Mouse (Mus musculus): ENCODE data around the gene Cbs. TPM values are rescaled to one million over a fixed set of nuclear protein-coding genes. Genes with fewer than 3 reads are reported as not detected.

The Cbs gene
- polyA plus RNA-seq, 1 experiment from 2014 or later: 2.4 TPM

- Histone ChIP-seq H3K4me2 (ENCODE audit: low read depth) (no peak overlapping the region), H3K4me3 (ENCODE audit: low read depth, low read length) (no peak overlapping the region), H3K27me3 (ENCODE audit: control insufficient read depth, insufficient read depth, low read length) (no peaks in the 10 kb centered on the region), H3K9ac (ENCODE audit: low read length) (no peak overlapping the region), H3K27ac (ENCODE audit: low read depth, low read length) (no peak overlapping the region), H3K36me3 (ENCODE audit: control insufficient read depth, insufficient read depth, low read length) (peaks cover 9% of the 10 kb centered on the region), H3K9me3 (ENCODE audit: control insufficient read depth, low read length) (no peaks in the 10 kb centered on the region), H3K4me1 (ENCODE audit: control insufficient read depth, insufficient read depth, low read length) (no peaks in the 10 kb centered on the region)
- WGBS: 90% methylated on average over 4 of the region's 4 CpGs
- ATAC-seq (ENCODE audit: insufficient read depth, low FRiP score, low TSS enrichment) (no peak), DNase-seq (ENCODE audit: low spot score) (no peak)
Measured at GRCm38 (mm10) chr17:31588726-31589125, 48.3 kb downstream of the Cbs start.

- ATAC-seq (ENCODE audit: insufficient read depth, low FRiP score, low TSS enrichment): no peak
- WGBS: 89% methylated on average over 7 of the region's 7 CpGs
- H3K36me3 ChIP-seq (ENCODE audit: control insufficient read depth, insufficient read depth, low read length): peaks cover 9% of the 10 kb centered on the region
Measured at GRCm38 (mm10) chr17:31588115-31588514, 48.9 kb downstream of the Cbs start.

GRCm38 (mm10) chr17:31583781-31584180, 53.3 kb downstream of the Cbs start:
- Histone ChIP-seq H3K4me1 (ENCODE audit: control insufficient read depth, insufficient read depth, low read length) (peaks cover 8% of the 10 kb centered on the region), H3K9me3 (ENCODE audit: control insufficient read depth, low read length) (no peaks in the 10 kb centered on the region), H3K4me3 (ENCODE audit: low read depth, low read length) (no peak overlapping the region), H3K27ac (ENCODE audit: low read depth, low read length) (no peak overlapping the region), H3K9ac (ENCODE audit: low read length) (no peak overlapping the region), H3K36me3 (ENCODE audit: control insufficient read depth, insufficient read depth, low read length) (peaks cover 5% of the 10 kb centered on the region), H3K27me3 (ENCODE audit: control insufficient read depth, insufficient read depth, low read length) (no peaks in the 10 kb centered on the region), H3K4me2 (ENCODE audit: low read depth) (no peak overlapping the region)
- WGBS: 90% methylated on average over 6 of the region's 6 CpGs
- DNase-seq (ENCODE audit: low spot score): no peak
- no peak for ATAC-seq (ENCODE audit: insufficient read depth, low FRiP score, low TSS enrichment)

More at GRCm38 (mm10) chr17:31588115-31588514, 48.9 kb downstream of the Cbs start:
- Histone ChIP-seq H3K9ac (ENCODE audit: low read length) (no peak overlapping the region), H3K4me2 (ENCODE audit: low read depth) (no peak overlapping the region), H3K27me3 (ENCODE audit: control insufficient read depth, insufficient read depth, low read length) (no peaks in the 10 kb centered on the region), H3K9me3 (ENCODE audit: control insufficient read depth, low read length) (no peaks in the 10 kb centered on the region), H3K27ac (ENCODE audit: low read depth, low read length) (no peak overlapping the region), H3K4me1 (ENCODE audit: control insufficient read depth, insufficient read depth, low read length) (no peaks in the 10 kb centered on the region), H3K4me3 (ENCODE audit: low read depth, low read length) (no peak overlapping the region)
- DNase-seq (ENCODE audit: low spot score): no peak

GRCm38 (mm10) chr17:31583185-31583584, 53.9 kb downstream of the Cbs start:
- ATAC-seq (ENCODE audit: insufficient read depth, low FRiP score, low TSS enrichment) (no peak), DNase-seq (ENCODE audit: low spot score) (no peak)
- no peak overlapping the region for H3K4me3 ChIP-seq (ENCODE audit: low read depth, low read length)
- peaks cover 8% of the 10 kb centered on the region for H3K4me1 ChIP-seq (ENCODE audit: control insufficient read depth, insufficient read depth, low read length)
- no peaks in the 10 kb centered on the region for H3K27me3 ChIP-seq (ENCODE audit: control insufficient read depth, insufficient read depth, low read length)
- H3K9me3 ChIP-seq (ENCODE audit: control insufficient read depth, low read length): no peaks in the 10 kb centered on the region
- H3K4me2 ChIP-seq (ENCODE audit: low read depth): no peak overlapping the region
- no peak overlapping the region for H3K9ac ChIP-seq (ENCODE audit: low read length)
- H3K36me3 ChIP-seq (ENCODE audit: control insufficient read depth, insufficient read depth, low read length): peaks cover 5% of the 10 kb centered on the region; the same call in 1 of the 2 replicates
- H3K27ac ChIP-seq (ENCODE audit: low read depth, low read length): 0 out of 2 replicates have a peak overlapping the region, but pooled peaks have one; percentile 8
- WGBS: 28% methylated on average over 3 of the region's 3 CpGs

- DNase-seq (ENCODE audit: low spot score): no peak
- H3K9ac ChIP-seq (ENCODE audit: low read length): no peak overlapping the region
- H3K27me3 ChIP-seq (ENCODE audit: control insufficient read depth, insufficient read depth, low read length): no peaks in the 10 kb centered on the region
- WGBS: 77% methylated on average over 3 of the region's 3 CpGs
- H3K4me3 ChIP-seq (ENCODE audit: low read depth, low read length): no peak overlapping the region
- H3K27ac ChIP-seq (ENCODE audit: low read depth, low read length): no peak overlapping the region
- H3K9me3 ChIP-seq (ENCODE audit: control insufficient read depth, low read length): no peaks in the 10 kb centered on the region
- H3K4me1 ChIP-seq (ENCODE audit: control insufficient read depth, insufficient read depth, low read length): peaks cover 8% of the 10 kb centered on the region
- no peak overlapping the region for H3K4me2 ChIP-seq (ENCODE audit: low read depth)
- H3K36me3 ChIP-seq (ENCODE audit: control insufficient read depth, insufficient read depth, low read length): 0 out of 2 replicates have a peak, but pooled peaks cover 5% of the 10 kb centered on the region
- no peak for ATAC-seq (ENCODE audit: insufficient read depth, low FRiP score, low TSS enrichment)
Measured at GRCm38 (mm10) chr17:31580344-31580743, 56.7 kb downstream of the Cbs start.

- Histone ChIP-seq H3K9ac (ENCODE audit: low read length) (no peak overlapping the region), H3K36me3 (ENCODE audit: control insufficient read depth, insufficient read depth, low read length) (no peaks in the 10 kb centered on the region), H3K27ac (ENCODE audit: low read depth, low read length) (no peak overlapping the region), H3K4me2 (ENCODE audit: low read depth) (no peak overlapping the region), H3K4me3 (ENCODE audit: low read depth, low read length) (no peak overlapping the region), H3K4me1 (ENCODE audit: control insufficient read depth, insufficient read depth, low read length) (peaks cover 2% of the 10 kb centered on the region; the same call in 1 of the 2 replicates), H3K27me3 (ENCODE audit: control insufficient read depth, insufficient read depth, low read length) (no peaks in the 10 kb centered on the region), H3K9me3 (ENCODE audit: control insufficient read depth, low read length) (no peaks in the 10 kb centered on the region)
- 87% methylated on average over 10 of the region's 10 CpGs for WGBS
- ATAC-seq (ENCODE audit: insufficient read depth, low FRiP score, low TSS enrichment): no peak
- no peak for DNase-seq (ENCODE audit: low spot score)
Measured at GRCm38 (mm10) chr17:31576394-31577175, 60.5 kb downstream of the Cbs start.

GRCm38 (mm10) chr17:31574662-31575061, 62.4 kb downstream of the Cbs start:
- WGBS: 82% methylated on average over 7 of the region's 7 CpGs
- no peak overlapping the region for H3K4me3 ChIP-seq (ENCODE audit: low read depth, low read length)
- H3K9ac ChIP-seq (ENCODE audit: low read length): no peak overlapping the region
- no peak for ATAC-seq (ENCODE audit: insufficient read depth, low FRiP score, low TSS enrichment)
- H3K27me3 ChIP-seq (ENCODE audit: control insufficient read depth, insufficient read depth, low read length): no peaks in the 10 kb centered on the region
- H3K9me3 ChIP-seq (ENCODE audit: control insufficient read depth, low read length): no peaks in the 10 kb centered on the region
- no peak overlapping the region for H3K4me2 ChIP-seq (ENCODE audit: low read depth)
- DNase-seq (ENCODE audit: low spot score): no peak
- no peaks in the 10 kb centered on the region for H3K4me1 ChIP-seq (ENCODE audit: control insufficient read depth, insufficient read depth, low read length)
- H3K36me3 ChIP-seq (ENCODE audit: control insufficient read depth, insufficient read depth, low read length): no peaks in the 10 kb centered on the region
- H3K27ac ChIP-seq (ENCODE audit: low read depth, low read length): no peak overlapping the region

GRCm38 (mm10) chr17:31571689-31572088, 65.3 kb downstream of the Cbs start:
- H3K9me3 ChIP-seq (ENCODE audit: control insufficient read depth, low read length): no peaks in the 10 kb centered on the region
- no peak overlapping the region for H3K27ac ChIP-seq (ENCODE audit: low read depth, low read length)
- H3K9ac ChIP-seq (ENCODE audit: low read length): no peak overlapping the region
- no peak overlapping the region for H3K4me3 ChIP-seq (ENCODE audit: low read depth, low read length)
- H3K4me2 ChIP-seq (ENCODE audit: low read depth): no peak overlapping the region
- H3K4me1 ChIP-seq (ENCODE audit: control insufficient read depth, insufficient read depth, low read length): peaks cover 9% of the 10 kb centered on the region
- H3K36me3 ChIP-seq (ENCODE audit: control insufficient read depth, insufficient read depth, low read length): no peaks in the 10 kb centered on the region
- 95% methylated on average over 5 of the region's 5 CpGs for WGBS
- ATAC-seq (ENCODE audit: insufficient read depth, low FRiP score, low TSS enrichment): no peak
- no peak for DNase-seq (ENCODE audit: low spot score)
- no peaks in the 10 kb centered on the region for H3K27me3 ChIP-seq (ENCODE audit: control insufficient read depth, insufficient read depth, low read length)

GRCm38 (mm10) chr17:31570321-31570925, 66.6 kb downstream of the Cbs start:
- H3K36me3 ChIP-seq (ENCODE audit: control insufficient read depth, insufficient read depth, low read length): no peaks in the 10 kb centered on the region
- H3K4me2 ChIP-seq (ENCODE audit: low read depth): no peak overlapping the region
- H3K9me3 ChIP-seq (ENCODE audit: control insufficient read depth, low read length): no peaks in the 10 kb centered on the region
- WGBS: 94% methylated on average over 9 of the region's 9 CpGs
- no peak overlapping the region for H3K4me3 ChIP-seq (ENCODE audit: low read depth, low read length)
- no peaks in the 10 kb centered on the region for H3K27me3 ChIP-seq (ENCODE audit: control insufficient read depth, insufficient read depth, low read length)
- H3K4me1 ChIP-seq (ENCODE audit: control insufficient read depth, insufficient read depth, low read length): peaks cover 19% of the 10 kb centered on the region
- no peak overlapping the region for H3K27ac ChIP-seq (ENCODE audit: low read depth, low read length)
- DNase-seq (ENCODE audit: low spot score) (no peak), ATAC-seq (ENCODE audit: insufficient read depth, low FRiP score, low TSS enrichment) (peak; percentile 81; the same call in 1 of the 2 replicates)
- no peak overlapping the region for H3K9ac ChIP-seq (ENCODE audit: low read length)
